Mouse (Mus musculus) lung, postnatal 0 days (tissue): ENCODE measurements at regions not wholly inside any gene's neighbourhood (a gene's known extent, or its start where the extent isn't known, plus 50 kb on each side); places are given as distances from the start of the nearest gene placed in this dataset.

Experiments
- ATAC-seq: fragments of 200-750 bp; cut with Nextera tagmentation; 2 replicates; pipeline ENCODE4 v1.8.0; 2017; ENCODE audit warnings: moderate library complexity
- DNase-seq: peaks from one replicate; pipeline ENCODE4 v3.0.0-alpha.2; 2016; ENCODE audit warnings: low spot score
- H3K27ac ChIP-seq: fragments of 300-500 bp; sonication (generic); 2 replicates; pipeline ENCODE4 v1.5.1; 2014; ENCODE audit warnings: antibody characterized with exemption, mild to moderate bottlenecking, low read length, mixed read lengths
- H3K27me3 ChIP-seq: fragments of 300-500 bp; sonication (generic); replicated peaks from 2 replicates; pipeline ENCODE4 v1.6.1; 2014; ENCODE audit warnings: low read length, mixed read lengths; ENCODE audit not compliant: insufficient read depth
- H3K36me3 ChIP-seq: fragments of 300-500 bp; sonication (generic); 2 replicates; pipeline ENCODE4 v1.6.1; 2014; ENCODE audit warnings: low read length, mixed read lengths; ENCODE audit not compliant: insufficient read depth
- H3K4me1 ChIP-seq: fragments of 300-500 bp; sonication (generic); 2 replicates; pipeline ENCODE4 v1.6.1; 2014; ENCODE audit warnings: antibody characterized with exemption, low read depth, low read length, mixed read lengths; ENCODE audit not compliant: insufficient read depth
- H3K4me2 ChIP-seq: fragments of 300-500 bp; sonication (generic); replicated peaks from 2 replicates; pipeline ENCODE4 v1.6.1; 2014; ENCODE audit warnings: low read depth, mild to moderate bottlenecking, low read length, moderate library complexity, mixed read lengths
- H3K4me3 ChIP-seq: fragments of 300-500 bp; sonication (generic); 2 replicates; pipeline ENCODE4 v1.5.1; 2014; ENCODE audit warnings: low read depth, low read length
- H3K9ac ChIP-seq: fragments of 300-500 bp; sonication (generic); replicated peaks from 2 replicates; pipeline ENCODE4 v1.6.1; 2014; ENCODE audit warnings: low read depth, mild to moderate bottlenecking
- H3K9me3 ChIP-seq: fragments of 300-500 bp; sonication (generic); 2 replicates; pipeline ENCODE4 v1.6.1; 2016; ENCODE audit warnings: low read length, mixed read lengths
- CTCF ChIP-seq: IDR thresholded peaks from 2 replicates; pipeline ENCODE4 v1.5.1; 2016; ENCODE audit warnings: antibody characterized with exemption, mild to moderate bottlenecking
- EP300 ChIP-seq: IDR thresholded peaks from 2 replicates; pipeline ENCODE4 v1.6.1; 2016; ENCODE audit warnings: antibody characterized with exemption, mild to moderate bottlenecking, control low read depth
- WGBS: fragments of 180-500 bp; shearing (Covaris S2); extraction: QIAGEN DNeasy Blood & Tissue Kit; methylation state at CpG from one replicate; pipeline ENCODE4 v1.1.7; 2014; 5-methylcytosine and 5-hydroxymethylcytosine counted together

DNA sequence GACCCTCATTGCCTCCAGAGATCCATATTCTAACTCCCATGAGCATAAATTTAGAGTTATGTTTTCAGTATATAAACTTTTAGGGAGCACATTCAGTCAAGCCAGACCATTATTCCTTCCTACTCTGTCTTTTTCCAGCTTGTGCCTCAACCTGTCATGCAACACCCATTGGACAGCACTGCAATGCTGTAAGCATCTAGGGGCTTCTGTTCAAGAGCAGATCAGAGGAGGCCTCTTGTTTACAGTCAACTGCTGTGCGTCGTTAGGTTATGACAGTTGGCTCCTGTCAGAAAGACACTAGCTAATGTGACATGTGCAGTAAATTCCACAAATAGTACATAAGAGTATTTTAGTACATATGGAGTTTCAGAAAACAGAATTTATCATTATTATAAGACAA lies 165.0 kb upstream of the Itga4 start:
- ATAC-seq: no peak
- no peak overlapping the region for H3K4me3 ChIP-seq
- H3K9ac ChIP-seq: no peak overlapping the region
- WGBS: 73% methylated on average over 2 of the region's 2 CpGs
- H3K9me3 ChIP-seq: no peaks in the 10 kb centered on the region
- H3K27ac ChIP-seq: no peak overlapping the region
- DNase-seq: no peak
- no peaks in the 10 kb centered on the region for H3K36me3 ChIP-seq
- no peaks in the 10 kb centered on the region for H3K4me1 ChIP-seq
- H3K27me3 ChIP-seq: no peaks in the 10 kb centered on the region
- H3K4me2 ChIP-seq: no peak overlapping the region
- TF ChIP-seq EP300: no peak
- TF ChIP-seq CTCF: no peak

DNA sequence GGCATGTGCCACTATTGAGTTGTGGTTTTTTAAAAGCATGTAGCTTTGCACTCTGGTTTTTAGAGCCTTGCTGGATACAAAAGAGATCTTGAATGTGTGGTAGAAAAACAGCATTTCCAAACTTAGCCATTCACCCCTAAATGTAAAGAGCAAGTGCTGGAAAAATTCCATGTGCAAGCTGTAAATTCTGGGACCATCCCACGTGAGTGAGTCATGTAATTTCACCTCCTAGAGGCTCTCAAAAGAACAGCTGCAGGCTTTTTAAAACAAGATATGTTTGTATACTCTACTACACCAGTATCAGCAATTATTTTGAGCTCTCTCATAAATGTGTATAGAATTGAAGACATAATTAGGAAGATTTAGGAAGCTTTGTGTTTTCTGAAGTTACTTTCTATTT lies 160.9 kb upstream of the Itga4 start:
- ATAC-seq (no peak), DNase-seq (no peak)
- H3K4me3 ChIP-seq: no peak overlapping the region
- no peak overlapping the region for H3K4me2 ChIP-seq
- H3K4me1 ChIP-seq: no peaks in the 10 kb centered on the region
- H3K9ac ChIP-seq: no peak overlapping the region
- 12% methylated on average over 1 of the region's 1 CpGs for WGBS
- no peaks in the 10 kb centered on the region for H3K36me3 ChIP-seq
- H3K9me3 ChIP-seq: no peaks in the 10 kb centered on the region
- no peaks in the 10 kb centered on the region for H3K27me3 ChIP-seq
- no peak for TF ChIP-seq EP300
- TF ChIP-seq CTCF: no peak
- no peak overlapping the region for H3K27ac ChIP-seq

DNA sequence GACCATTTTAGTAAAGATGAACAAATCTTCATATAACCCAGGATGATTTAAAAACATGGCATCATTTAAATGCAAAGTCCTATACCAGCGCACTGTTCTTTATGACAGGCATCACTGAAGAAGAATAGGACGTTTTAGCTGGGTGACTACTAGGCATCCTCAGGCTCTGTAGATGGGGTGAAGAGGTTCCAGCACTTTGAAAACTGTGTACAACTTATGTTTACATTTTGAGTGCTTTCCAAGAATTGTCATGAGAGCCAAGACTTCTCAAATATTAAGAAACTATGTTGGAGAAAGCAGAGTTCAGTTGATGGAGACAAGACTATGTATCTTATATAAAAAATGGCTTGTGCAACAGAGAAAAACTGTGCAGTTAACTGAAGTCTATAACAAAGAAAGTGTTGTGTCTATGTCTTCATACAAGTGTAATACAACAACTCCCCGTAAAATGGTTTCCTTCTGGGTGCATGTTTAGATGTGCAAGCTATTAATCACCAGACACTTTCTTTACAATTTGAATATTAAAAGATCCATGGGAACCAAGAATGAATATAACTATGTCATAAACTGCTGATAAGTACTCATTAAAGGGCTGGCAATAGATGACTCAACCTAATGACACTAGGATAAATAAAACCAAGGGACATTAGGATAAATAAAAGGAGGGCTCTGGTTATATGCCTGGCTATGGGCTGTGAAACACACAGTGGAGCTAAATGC lies 158.5 kb upstream of the Itga4 start:
- Histone ChIP-seq H3K36me3 (no peaks in the 10 kb centered on the region), H3K4me1 (no peaks in the 10 kb centered on the region), H3K4me3 (no peak overlapping the region), H3K27me3 (no peaks in the 10 kb centered on the region), H3K9ac (no peak overlapping the region), H3K4me2 (no peak overlapping the region), H3K27ac (no peak overlapping the region), H3K9me3 (no peaks in the 10 kb centered on the region)
- DNase-seq: no peak
- no peak for ATAC-seq
- WGBS: 54% methylated on average over 3 of the region's 3 CpGs
- TF ChIP-seq EP300 (0 out of 2 replicates have a peak, but pooled peaks have one; percentile 33), CTCF (no peak)

DNA sequence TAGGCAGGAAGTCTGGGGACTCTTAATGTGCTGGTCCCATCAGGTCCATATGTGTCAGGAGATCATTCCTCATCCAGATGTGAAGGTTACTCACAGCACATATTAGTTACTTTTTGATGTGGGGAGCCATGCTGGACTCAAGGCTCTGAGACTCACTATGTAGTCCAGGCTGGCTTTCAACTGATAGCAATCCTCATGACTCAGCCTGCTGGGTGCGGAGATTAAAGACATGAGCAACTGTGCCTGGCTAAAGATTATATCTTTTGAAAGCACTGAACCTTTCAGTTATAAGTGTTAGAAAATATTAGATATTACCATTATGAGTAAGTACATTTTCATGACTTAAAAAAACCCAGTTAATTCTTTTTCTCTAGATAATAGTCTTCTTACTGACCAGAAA lies 155.6 kb upstream of the Itga4 start:
- TF ChIP-seq EP300 (no peak), CTCF (no peak)
- no peaks in the 10 kb centered on the region for H3K4me1 ChIP-seq
- no peak overlapping the region for H3K9ac ChIP-seq
- H3K27me3 ChIP-seq: no peaks in the 10 kb centered on the region
- no peak overlapping the region for H3K4me2 ChIP-seq
- DNase-seq: no peak
- H3K4me3 ChIP-seq: no peak overlapping the region
- no peaks in the 10 kb centered on the region for H3K36me3 ChIP-seq
- no peaks in the 10 kb centered on the region for H3K9me3 ChIP-seq
- ATAC-seq: no peak
- H3K27ac ChIP-seq: no peak overlapping the region
- WGBS: 97% methylated on average over 1 of the region's 1 CpGs

DNA sequence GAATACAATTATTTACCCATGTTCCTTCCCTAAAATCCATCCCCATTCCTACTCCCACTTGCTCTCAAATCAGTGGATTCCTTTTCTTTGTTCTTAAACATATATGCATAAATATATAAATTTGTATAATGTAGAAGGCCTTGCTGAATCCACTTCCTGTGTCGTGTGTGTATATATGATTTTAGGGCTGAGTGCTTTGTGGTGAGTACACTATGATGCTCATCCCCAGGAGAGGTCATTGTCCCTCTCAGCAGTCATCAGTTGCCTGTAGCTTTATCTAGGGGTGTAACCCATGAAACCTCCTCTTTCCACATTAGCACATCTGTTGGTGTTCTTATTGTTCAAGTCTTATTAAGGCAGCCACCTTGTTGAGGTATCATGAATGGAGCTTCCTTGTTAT lies 143.6 kb upstream of the Itga4 start:
- WGBS: 67% methylated on average over 1 of the region's 1 CpGs
- TF ChIP-seq EP300: no peak
- no peak for TF ChIP-seq CTCF
- Histone ChIP-seq H3K4me1 (no peaks in the 10 kb centered on the region), H3K9me3 (no peaks in the 10 kb centered on the region), H3K9ac (no peak overlapping the region), H3K27ac (no peak overlapping the region), H3K36me3 (no peaks in the 10 kb centered on the region), H3K4me2 (no peak overlapping the region), H3K27me3 (no peaks in the 10 kb centered on the region), H3K4me3 (no peak overlapping the region)
- DNase-seq (no peak), ATAC-seq (no peak)

DNA sequence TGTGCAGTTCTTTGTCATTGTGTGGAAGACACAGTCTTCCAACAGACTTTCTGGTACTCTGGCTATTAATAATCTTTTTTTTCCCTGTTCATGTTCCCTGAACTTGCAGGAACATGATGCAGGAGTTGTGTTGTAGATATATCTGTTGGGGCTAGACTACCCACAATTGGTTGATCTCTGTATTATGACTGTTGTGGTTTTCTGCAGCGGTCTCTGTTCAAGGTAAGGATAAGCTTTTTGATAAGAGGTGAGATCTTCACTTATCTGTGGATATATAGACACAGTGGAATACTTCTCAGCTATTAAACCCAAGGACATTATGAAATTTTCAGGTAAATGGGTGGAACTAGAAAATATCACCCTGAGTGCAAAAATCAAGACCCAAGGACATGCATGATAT lies 143.2 kb upstream of the Itga4 start:
- no peaks in the 10 kb centered on the region for H3K4me1 ChIP-seq
- no peaks in the 10 kb centered on the region for H3K36me3 ChIP-seq
- H3K27me3 ChIP-seq: no peaks in the 10 kb centered on the region
- TF ChIP-seq CTCF: no peak
- no peak for TF ChIP-seq EP300
- H3K9ac ChIP-seq: no peak overlapping the region
- DNase-seq (no peak), ATAC-seq (no peak)
- H3K4me3 ChIP-seq: no peak overlapping the region
- WGBS: 88% methylated on average over 1 of the region's 1 CpGs
- H3K4me2 ChIP-seq: no peak overlapping the region
- H3K27ac ChIP-seq: no peak overlapping the region
- no peaks in the 10 kb centered on the region for H3K9me3 ChIP-seq
